Mouse (Mus musculus): ENCODE results near the gene Tigar.

Gene Tigar

GRCm38 (mm10) chr6:127142154-127143123 is 33.1 kb upstream of the Tigar start:
- DNase-seq (ENCODE audit: low spot score in 2 of 2), result no peak

GRCm38 (mm10) chr6:127138962-127139361 is 29.6 kb upstream of the Tigar start:
- no peak for DNase-seq (ENCODE audit: low spot score in 2 of 2)

- DNase-seq (ENCODE audit: low spot score in 2 of 2), result no peak
These were observed 24.3 kb upstream of the Tigar start for GRCm38 (mm10) chr6:127133433-127134245.

GRCm38 (mm10) chr6:127132719-127133118 is 23.4 kb upstream of the Tigar start:
- DNase-seq (ENCODE audit: low spot score in 2 of 2), result no peak

- DNase-seq (ENCODE audit: low spot score in 2 of 2), result no peak
These were observed 22.6 kb upstream of the Tigar start for GRCm38 (mm10) chr6:127131946-127132345.

- no peak for DNase-seq (ENCODE audit: low spot score in 2 of 2)
These were observed 21.0 kb upstream of the Tigar start for GRCm38 (mm10) chr6:127130377-127130776.

- no peak for DNase-seq (ENCODE audit: low spot score in 2 of 2)
These were observed 20.3 kb upstream of the Tigar start for GRCm38 (mm10) chr6:127129659-127130058.

GRCm38 (mm10) chr6:127123506-127123905 is 14.1 kb upstream of the Tigar start:
- no peak for DNase-seq (ENCODE audit: low spot score in 2 of 2)

- no peak for DNase-seq (ENCODE audit: low spot score in 2 of 2)
These were observed 13.6 kb upstream of the Tigar start for GRCm38 (mm10) chr6:127122996-127123395.

GRCm38 (mm10) chr6:127122221-127122806 is 13.0 kb upstream of the Tigar start:
- no peak for DNase-seq (ENCODE audit: low spot score in 2 of 2)

- DNase-seq (ENCODE audit: low spot score in 2 of 2), result no peak
These were observed 5.5 kb upstream of the Tigar start for GRCm38 (mm10) chr6:127114753-127115456.

GRCm38 (mm10) chr6:127108368-127109060 is 843 bp downstream of the Tigar start:
- DNase-seq (ENCODE audit: low spot score in 2 of 2), result no peak

GRCm38 (mm10) chr6:127107413-127107812 is 1.9 kb downstream of the Tigar start:
- no peak for DNase-seq (ENCODE audit: low spot score in 2 of 2)

- DNase-seq (ENCODE audit: low spot score in 2 of 2), result no peak
These were observed 2.6 kb downstream of the Tigar start for GRCm38 (mm10) chr6:127106726-127107125.

- no peak for DNase-seq (ENCODE audit: low spot score in 2 of 2)
These were observed 3.2 kb downstream of the Tigar start for GRCm38 (mm10) chr6:127106189-127106588.

GRCm38 (mm10) chr6:127105107-127105506 is 4.2 kb downstream of the Tigar start:
- no peak for DNase-seq (ENCODE audit: low spot score in 2 of 2)

GRCm38 (mm10) chr6:127104396-127105029 is 4.8 kb downstream of the Tigar start:
- no peak for DNase-seq (ENCODE audit: low spot score in 2 of 2)

- no peak for DNase-seq (ENCODE audit: low spot score in 2 of 2)
These were observed 5.7 kb downstream of the Tigar start for GRCm38 (mm10) chr6:127103506-127104275.

- DNase-seq (ENCODE audit: low spot score in 2 of 2), result no peak
These were observed 14.8 kb downstream of the Tigar start for GRCm38 (mm10) chr6:127094565-127094964.

GRCm38 (mm10) chr6:127086739-127087138 is 22.6 kb downstream of the Tigar start:
- DNase-seq (ENCODE audit: low spot score in 2 of 2), result no peak
